Mouse (Mus musculus) gastrocnemius, postnatal 36 days (tissue): ENCODE measurements around the gene Tex2. TPM values are rescaled to one million over a fixed set of nuclear protein-coding genes. Genes with fewer than 3 reads are reported as not detected.
A peak's percentile ranks its signal among the peaks of the same experiment; 100 is the strongest.
"Not testable (repeated sequence)": the region's sequence is repeated elsewhere in the genome, so short reads cannot be mapped to it uniquely, and the experiment has no call there.

Source experiments
- DNase-seq, 2 experiments: peaks; one replicate each; pipeline ENCODE4 v3.0.0; 2022
- intact Hi-C: fragments of 180-260 bp; cut with DNase I; formaldehyde crosslinking; loops from one replicate; pipeline ENCODE4 v1.15.1; 2025
- total RNA-seq, 2 experiments: library from RNA; stranded (reverse); gene quantifications; 2 replicates each; pipeline ENCODE4 v1.2.3; 2021

The Tex2 gene
- total RNA-seq, 2 experiments from 2014 or later: 45.7 to 46.2 TPM

GRCm38 (mm10) chr11:106625577-106625976, 12.4 kb upstream of the Tex2 start:
- DNase-seq: no peak
- intact Hi-C loops: no loop called here

GRCm38 (mm10) chr11:106623629-106624028, 10.4 kb upstream of the Tex2 start:
- intact Hi-C loops: no loop called here
- DNase-seq: no peak

- intact Hi-C loops: no loop called here
- DNase-seq: no peak
Observed at GRCm38 (mm10) chr11:106622056-106622455, 8.8 kb upstream of the Tex2 start.

- DNase-seq, intact Hi-C loops: not testable (repeated sequence)
Observed at GRCm38 (mm10) chr11:106618768-106619167, 5.5 kb upstream of the Tex2 start.

GRCm38 (mm10) chr11:106617821-106618580, 4.8 kb upstream of the Tex2 start:
- intact Hi-C loops: no loop called here
- DNase-seq: no peak

- no peak for DNase-seq
- intact Hi-C loops: no loop called here
Observed at GRCm38 (mm10) chr11:106615561-106615960, 2.3 kb upstream of the Tex2 start.

GRCm38 (mm10) chr11:106614339-106614645, 1.1 kb upstream of the Tex2 start:
- intact Hi-C loops: no loop called here
- DNase-seq: no peak

GRCm38 (mm10) chr11:106613638-106614338, 565 bp upstream of the Tex2 start:
- intact Hi-C loops: no loop called here
- no peak for DNase-seq

- peak; percentile 31 to 48 for DNase-seq
- intact Hi-C loops: no loop called here
Observed at GRCm38 (mm10) chr11:106612209-106612960, 838 bp downstream of the Tex2 start.

- DNase-seq: no peak
- intact Hi-C loops: no loop called here
Observed at GRCm38 (mm10) chr11:106609731-106610130, 3.5 kb downstream of the Tex2 start.

GRCm38 (mm10) chr11:106607316-106607715, 5.9 kb downstream of the Tex2 start:
- intact Hi-C loops: no loop called here
- no peak for DNase-seq

GRCm38 (mm10) chr11:106606042-106606441, 7.2 kb downstream of the Tex2 start:
- intact Hi-C loops: no loop called here
- no peak for DNase-seq

- DNase-seq: no peak
- intact Hi-C loops: no loop called here
Observed at GRCm38 (mm10) chr11:106603230-106603629, 10.0 kb downstream of the Tex2 start.

- no peak for DNase-seq
- intact Hi-C loops: no loop called here
Observed at GRCm38 (mm10) chr11:106600124-106600523, 13.1 kb downstream of the Tex2 start.

GRCm38 (mm10) chr11:106599345-106599744, 13.9 kb downstream of the Tex2 start:
- no peak for DNase-seq
- intact Hi-C loops: no loop called here

- intact Hi-C loops: no loop called here
- DNase-seq: no peak
Observed at GRCm38 (mm10) chr11:106598339-106598738, 14.9 kb downstream of the Tex2 start.

GRCm38 (mm10) chr11:106597737-106598330, 15.4 kb downstream of the Tex2 start:
- no peak for DNase-seq
- intact Hi-C loops: no loop called here

- intact Hi-C loops: no loop called here
- no peak for DNase-seq
Observed at GRCm38 (mm10) chr11:106591183-106591582, 22.0 kb downstream of the Tex2 start.

GRCm38 (mm10) chr11:106590143-106590542, 23.1 kb downstream of the Tex2 start:
- no peak for DNase-seq
- intact Hi-C loops: no loop called here

- intact Hi-C loops: no loop called here
- no peak for DNase-seq
Observed at GRCm38 (mm10) chr11:106588781-106589180, 24.4 kb downstream of the Tex2 start.
